Mouse (Mus musculus) retina, postnatal 1 day (tissue): ENCODE measurements around the gene Pbx1.

Experiments
- DNase-seq: peaks from one replicate; pipeline ENCODE4 v3.0.0-alpha.2; 2012

The Pbx1 gene

GRCm38 (mm10) chr1:168258856-168259255 is 173.2 kb downstream of the Pbx1 start:
- DNase-seq: no peak

GRCm38 (mm10) chr1:168255347-168255908 is 176.6 kb downstream of the Pbx1 start:
- DNase-seq: no peak

GRCm38 (mm10) chr1:168246968-168247724 is 184.9 kb downstream of the Pbx1 start:
- no peak for DNase-seq

GRCm38 (mm10) chr1:168245539-168245938 is 186.5 kb downstream of the Pbx1 start:
- peak; percentile 61 for DNase-seq

GRCm38 (mm10) chr1:168243759-168244158 is 188.3 kb downstream of the Pbx1 start:
- DNase-seq: no peak

GRCm38 (mm10) chr1:168243068-168243467 is 189.0 kb downstream of the Pbx1 start:
- no peak for DNase-seq

GRCm38 (mm10) chr1:168241316-168241715 is 190.8 kb downstream of the Pbx1 start:
- no peak for DNase-seq

- peak; percentile 20 for DNase-seq
These were observed 191.2 kb downstream of the Pbx1 start for GRCm38 (mm10) chr1:168240846-168241245.

- DNase-seq: no peak
These were observed 191.7 kb downstream of the Pbx1 start for GRCm38 (mm10) chr1:168240386-168240785.

GRCm38 (mm10) chr1:168236101-168236500 is 196.0 kb downstream of the Pbx1 start:
- no peak for DNase-seq

GRCm38 (mm10) chr1:168234355-168234754 is 197.7 kb downstream of the Pbx1 start:
- no peak for DNase-seq

- DNase-seq: no peak
These were observed 198.9 kb downstream of the Pbx1 start for GRCm38 (mm10) chr1:168233182-168233581.

GRCm38 (mm10) chr1:168231548-168232429 is 200.3 kb downstream of the Pbx1 start:
- DNase-seq: no peak

GRCm38 (mm10) chr1:168230858-168231257 is 201.2 kb downstream of the Pbx1 start:
- DNase-seq: no peak

GRCm38 (mm10) chr1:168230134-168230533 is 201.9 kb downstream of the Pbx1 start:
- peak; percentile 55 for DNase-seq

GRCm38 (mm10) chr1:168228756-168229526 is 203.1 kb downstream of the Pbx1 start:
- no peak for DNase-seq

- DNase-seq: peak; percentile 61
These were observed 205.9 kb downstream of the Pbx1 start for GRCm38 (mm10) chr1:168226150-168226549.

- no peak for DNase-seq
These were observed 206.4 kb downstream of the Pbx1 start for GRCm38 (mm10) chr1:168225595-168226127.

- no peak for DNase-seq
These were observed 207.9 kb downstream of the Pbx1 start for GRCm38 (mm10) chr1:168224218-168224617.

- no peak for DNase-seq
These were observed 209.3 kb downstream of the Pbx1 start for GRCm38 (mm10) chr1:168222794-168223193.

- peak; percentile 44 for DNase-seq
These were observed 211.0 kb downstream of the Pbx1 start for GRCm38 (mm10) chr1:168221071-168221521.
